Mouse (Mus musculus) brain, embryonic 18.5 days (tissue): ENCODE measurements at regions not wholly inside any gene's neighbourhood (a gene's known extent, or its start where the extent isn't known, plus 50 kb on each side); places are given as distances from the start of the nearest gene placed in this dataset.

Source experiments
- DNase-seq: peaks from one replicate; pipeline ENCODE4 v3.0.0-alpha.2; 2012; ENCODE audit warnings: low read depth, low spot score

- DNase-seq, result no peak
These were observed 142.8 kb downstream of the Ets2 start for GRCm38 (mm10) chr16:95844691-95845090.

DNA sequence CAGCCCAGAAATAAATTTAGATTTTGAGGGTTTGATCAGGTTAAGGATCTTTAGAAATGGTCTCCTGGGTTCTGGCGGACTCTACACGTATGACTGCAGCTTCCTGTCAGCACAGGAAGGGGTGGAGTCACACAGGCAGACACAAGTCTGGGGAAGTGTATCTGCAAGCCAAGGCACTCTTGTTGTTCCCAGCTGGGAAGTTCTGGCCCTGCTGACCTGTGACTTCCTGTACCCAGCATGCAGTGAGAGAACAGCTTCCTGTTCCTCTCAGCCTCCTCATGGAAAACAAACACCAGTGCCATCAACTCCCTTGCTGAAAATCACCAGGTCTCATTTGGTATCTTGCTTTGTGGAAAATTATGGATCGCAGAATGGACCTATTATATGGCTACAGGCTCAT lies 140.9 kb downstream of the Ets2 start:
- DNase-seq, result no peak

- no peak for DNase-seq
These were observed 137.8 kb downstream of the Ets2 start for GRCm38 (mm10) chr16:95839512-95840253.

GRCm38 (mm10) chr16:95838886-95839430 lies 137.1 kb downstream of the Ets2 start:
- DNase-seq, result no peak

- DNase-seq, result no peak
These were observed 136.6 kb downstream of the Ets2 start for GRCm38 (mm10) chr16:95838478-95838846.

GRCm38 (mm10) chr16:95837723-95838477 lies 136.0 kb downstream of the Ets2 start:
- no peak for DNase-seq

DNA sequence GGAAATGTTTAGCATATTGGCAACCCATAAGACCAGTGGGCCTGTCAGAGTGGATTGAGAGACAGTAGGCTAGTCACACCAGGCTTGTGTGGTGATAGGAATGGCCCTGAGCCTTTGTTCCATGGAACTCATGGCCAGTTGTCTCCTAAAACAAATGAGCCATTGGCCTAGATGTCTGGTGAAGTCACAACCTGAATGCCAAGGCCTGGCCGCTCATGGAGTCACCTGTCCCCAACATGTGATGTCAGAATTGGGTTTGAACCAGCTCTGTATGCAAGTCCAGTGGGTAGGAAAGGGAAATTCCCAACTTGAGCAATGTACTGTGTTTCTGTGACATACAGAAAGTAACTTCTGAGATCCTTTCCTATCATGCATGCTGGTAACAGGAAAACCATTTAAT lies 134.1 kb downstream of the Ets2 start:
- no peak for DNase-seq

DNA sequence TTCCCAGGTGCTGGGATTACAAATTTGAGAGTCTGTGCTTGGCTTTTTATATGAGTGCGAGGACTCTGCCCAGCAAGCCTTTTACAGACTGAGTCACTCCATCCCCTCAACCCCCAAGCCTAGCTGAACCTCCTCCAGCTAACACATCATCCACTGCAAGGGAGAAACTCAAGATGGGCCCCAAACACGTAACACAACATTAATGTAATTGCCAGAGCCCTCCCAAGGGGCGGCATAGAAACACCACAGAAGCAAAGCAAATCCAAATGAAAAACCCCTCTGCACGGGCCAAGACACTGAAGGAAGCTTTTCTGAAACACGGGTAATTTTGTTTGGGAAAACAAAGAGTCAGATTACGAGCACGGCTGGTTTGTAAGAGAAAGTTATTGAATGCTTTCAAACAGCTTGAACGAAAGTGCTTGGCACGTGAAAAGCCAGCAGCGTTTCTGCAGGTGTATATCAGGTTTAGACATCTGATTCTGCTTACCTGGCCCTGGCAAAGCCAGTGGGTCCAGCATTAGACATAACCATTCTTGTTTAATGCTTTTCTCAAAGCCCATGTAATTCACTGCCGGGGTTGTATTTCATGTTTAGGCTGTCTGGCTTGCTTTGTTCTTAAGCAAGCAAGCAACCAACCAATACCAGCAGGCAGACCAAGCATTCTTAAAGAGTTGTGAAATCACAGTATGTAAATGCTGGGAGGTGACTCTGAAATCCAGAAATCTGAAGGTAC lies 132.8 kb downstream of the Ets2 start:
- DNase-seq, result no peak

DNA sequence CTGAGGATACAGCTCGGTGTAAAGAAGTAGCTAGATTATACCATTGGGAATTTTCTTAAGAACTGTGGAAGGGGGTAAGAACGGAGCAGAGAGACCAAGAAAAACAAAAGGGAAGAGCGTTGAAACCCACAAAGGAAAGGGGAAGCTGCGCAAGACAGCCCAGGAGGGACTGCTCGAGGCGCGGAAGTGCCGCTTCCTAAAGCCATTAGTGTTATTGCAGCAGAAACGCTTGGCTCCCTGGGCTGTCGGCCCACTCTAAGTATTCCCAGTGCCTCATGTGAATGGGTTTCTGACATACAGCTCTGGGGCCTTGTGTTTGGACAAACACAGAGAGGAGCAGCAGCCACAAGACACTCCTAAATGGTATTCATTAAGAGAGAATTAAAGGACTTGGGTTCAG lies 131.6 kb downstream of the Ets2 start:
- DNase-seq, result no peak

DNA sequence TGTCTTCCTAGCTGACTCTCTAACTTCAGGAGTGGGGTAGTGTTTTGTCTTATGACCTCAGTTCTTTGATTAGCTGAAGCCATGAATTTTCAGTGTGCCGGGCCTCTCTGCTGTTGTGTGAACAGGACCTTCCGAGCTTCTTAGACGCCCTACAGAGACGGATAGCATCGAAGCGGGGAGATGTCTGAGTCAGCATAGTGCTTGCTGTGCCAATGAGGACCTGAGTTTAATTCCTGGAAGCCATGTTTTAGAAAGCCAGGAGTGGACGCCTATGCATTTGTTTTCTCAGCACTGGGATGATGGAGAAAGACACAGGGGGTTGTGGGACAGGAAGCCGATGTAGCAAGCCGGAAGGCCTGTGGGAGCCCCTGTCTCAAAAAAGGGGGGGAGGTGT lies 130.5 kb downstream of the Ets2 start:
- no peak for DNase-seq

DNA sequence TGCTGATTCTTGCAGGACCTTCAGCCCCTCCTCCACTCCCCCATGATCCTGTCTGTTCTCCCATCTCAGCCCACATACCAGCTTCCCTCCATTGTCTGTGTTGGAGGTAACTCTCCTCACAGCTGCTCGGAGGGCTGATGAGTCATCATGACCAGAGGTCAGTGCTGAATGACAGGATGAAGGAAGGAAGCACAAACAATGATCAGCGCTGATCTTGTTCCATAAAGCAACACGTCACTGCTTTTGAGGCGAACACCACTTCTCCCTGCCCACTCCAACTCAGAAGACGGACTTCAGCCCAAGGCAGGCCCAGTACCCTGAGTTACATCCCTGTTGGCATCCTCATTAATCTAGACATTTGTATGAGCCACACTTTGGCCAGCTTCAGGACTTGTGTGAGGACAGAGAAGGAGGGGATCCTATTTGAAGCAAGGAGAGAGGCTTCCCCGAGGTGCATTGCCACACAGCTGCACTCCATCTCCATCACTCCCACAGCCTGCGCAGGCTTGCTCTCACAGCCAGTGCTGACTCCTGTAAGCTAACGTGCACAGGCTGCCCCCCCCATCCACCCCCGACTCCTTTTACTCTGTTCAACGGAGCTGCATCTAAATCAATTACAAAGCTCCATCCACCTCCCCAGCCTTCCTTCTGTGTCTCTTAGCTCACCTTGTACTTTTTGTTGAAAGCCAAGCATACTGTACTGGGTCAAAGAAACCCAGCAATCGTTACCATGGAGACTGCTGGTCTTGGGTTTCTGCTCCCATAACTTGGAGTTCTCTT lies 129.9 kb downstream of the Ets2 start:
- DNase-seq, result no peak

DNA sequence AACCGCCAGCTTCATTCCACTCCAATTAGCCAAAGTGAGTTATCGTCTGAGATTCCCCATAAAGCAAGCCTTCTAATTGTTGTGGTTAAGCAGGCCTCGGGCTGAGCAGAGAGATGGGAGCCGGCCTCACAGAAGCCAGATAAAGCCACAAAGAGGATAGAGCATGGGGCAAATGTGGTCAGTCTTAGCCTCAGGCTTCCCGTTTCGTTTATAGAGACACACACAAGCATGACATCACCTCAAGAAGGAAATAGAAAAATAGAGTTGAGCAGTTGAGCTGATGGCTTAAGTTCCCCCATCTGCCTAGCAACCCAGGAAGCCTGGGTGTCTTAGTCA lies 125.5 kb downstream of the Ets2 start:
- DNase-seq, result no peak

DNA sequence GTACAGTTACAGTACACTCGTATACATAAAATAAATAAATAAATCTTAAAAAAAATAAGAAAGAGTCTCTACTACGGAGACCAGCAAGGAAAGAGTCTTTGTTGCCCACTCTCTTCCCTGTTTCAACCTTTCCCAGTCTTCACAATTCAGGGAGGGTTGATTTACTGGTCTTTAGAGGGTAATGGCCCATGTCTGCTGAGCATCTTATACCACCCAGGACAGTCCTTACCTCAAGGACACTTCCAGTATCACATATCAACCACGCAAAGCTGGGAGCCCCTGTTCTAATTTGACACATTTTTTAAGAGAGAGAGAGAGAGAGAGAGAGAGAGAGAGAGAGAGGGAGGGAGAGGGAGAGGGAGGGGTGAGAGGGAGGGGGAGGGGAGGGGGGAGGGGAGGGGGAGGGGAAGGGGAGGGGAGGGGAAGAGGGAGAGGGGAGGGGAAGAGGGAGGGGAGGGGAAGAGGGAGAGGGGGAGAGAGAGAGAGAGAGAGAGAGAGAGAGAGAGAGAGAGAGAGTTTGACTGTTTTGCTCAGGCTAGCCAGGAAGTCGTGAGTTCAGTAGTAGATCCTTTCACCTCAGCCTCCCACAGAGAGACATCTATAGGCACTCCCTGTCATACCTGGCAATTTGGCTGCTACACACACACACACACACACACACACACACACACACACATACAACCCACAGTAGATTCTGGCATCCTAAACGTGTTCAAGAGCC lies 125.0 kb downstream of the Ets2 start:
- DNase-seq, result no peak

GRCm38 (mm10) chr16:95825723-95826122 lies 123.8 kb downstream of the Ets2 start:
- no peak for DNase-seq

DNA sequence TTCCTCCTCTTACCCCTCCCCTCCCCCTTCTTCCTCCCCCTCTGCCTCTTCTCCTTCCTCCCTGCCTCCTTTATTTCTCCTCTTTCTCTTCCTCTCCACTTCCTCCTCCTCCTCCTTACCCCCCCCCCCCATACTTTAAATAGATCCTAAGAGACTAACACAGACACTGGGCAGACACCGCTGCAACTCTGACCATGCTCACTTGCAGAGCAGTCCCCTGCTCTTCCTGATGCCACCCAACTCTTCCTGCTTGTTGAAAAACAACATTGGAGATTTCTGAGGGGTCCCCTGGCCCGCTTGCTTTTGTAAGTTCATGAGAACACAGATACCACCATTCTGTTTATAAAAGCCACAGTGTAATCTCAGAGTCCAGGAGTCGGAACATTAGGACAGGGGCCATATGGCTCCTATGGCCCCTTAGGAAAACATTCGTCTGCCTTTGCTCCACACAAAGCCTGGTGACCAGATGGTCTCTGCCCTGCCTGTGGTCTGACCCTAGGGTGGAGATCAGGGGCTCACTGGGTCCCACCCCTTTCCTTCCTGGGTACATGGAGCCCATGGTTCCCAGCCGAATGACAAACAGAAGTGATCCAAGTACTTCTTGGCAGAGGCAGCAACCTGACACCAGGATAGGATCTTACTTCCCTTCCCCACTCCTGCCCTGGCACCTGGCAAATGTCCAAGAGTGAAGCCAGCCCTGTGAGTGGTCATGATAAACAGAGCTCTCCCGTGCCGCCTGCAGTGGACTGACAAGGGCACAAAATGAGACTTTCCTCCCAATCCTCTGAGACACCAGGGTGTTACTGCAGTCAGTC lies 123.1 kb downstream of the Ets2 start:
- no peak for DNase-seq

DNA sequence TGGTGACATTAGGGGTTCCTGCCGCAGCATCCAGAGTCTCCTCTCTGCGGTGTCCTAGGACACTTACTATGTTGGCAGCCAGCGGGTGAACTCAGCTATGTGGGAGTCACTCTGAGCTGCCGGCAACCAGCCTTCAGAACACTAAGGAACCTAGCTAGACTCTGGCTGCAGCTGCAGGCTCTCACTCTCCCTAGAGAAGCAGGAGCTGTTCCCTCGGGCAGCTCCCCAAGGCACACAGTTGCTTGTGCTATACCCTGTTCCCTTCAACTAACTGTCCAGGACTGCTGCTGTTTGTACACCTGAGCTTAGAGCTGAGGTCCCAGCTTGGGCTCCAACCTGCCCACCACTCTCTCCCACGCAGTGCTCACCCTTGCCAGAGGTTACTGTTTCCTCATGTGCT lies 121.9 kb downstream of the Ets2 start:
- DNase-seq, result no peak

GRCm38 (mm10) chr16:95821080-95821479 lies 119.2 kb downstream of the Ets2 start:
- no peak for DNase-seq

GRCm38 (mm10) chr16:95820606-95821005 lies 118.7 kb downstream of the Ets2 start:
- no peak for DNase-seq

GRCm38 (mm10) chr16:95820013-95820412 lies 118.1 kb downstream of the Ets2 start:
- DNase-seq, result no peak

- DNase-seq, result no peak
These were observed 114.1 kb downstream of the Ets2 start for GRCm38 (mm10) chr16:95815966-95816365.
